Mouse (Mus musculus) thymus, postnatal 10 days (tissue): Measurements from ENCODE around the gene Btc.

ENCODE experiments used
- DNase-seq, 2 experiments: peaks; one replicate each; pipeline ENCODE4 v3.0.0; 2021; ENCODE audit warnings: low spot score in 2 of 2

Gene Btc

GRCm38 (mm10) chr5:91402339-91403211 is at the start of gene Btc:
Gene Btc, minus strand, starts transcription at chr5:91402994.
- peak; percentile 32 to 58 for DNase-seq

- no peak for DNase-seq
Measured at GRCm38 (mm10) chr5:91444981-91445517, 42.3 kb upstream of the Btc start.

- DNase-seq: no peak
Measured at GRCm38 (mm10) chr5:91436563-91436962, 33.8 kb upstream of the Btc start.

DNA sequence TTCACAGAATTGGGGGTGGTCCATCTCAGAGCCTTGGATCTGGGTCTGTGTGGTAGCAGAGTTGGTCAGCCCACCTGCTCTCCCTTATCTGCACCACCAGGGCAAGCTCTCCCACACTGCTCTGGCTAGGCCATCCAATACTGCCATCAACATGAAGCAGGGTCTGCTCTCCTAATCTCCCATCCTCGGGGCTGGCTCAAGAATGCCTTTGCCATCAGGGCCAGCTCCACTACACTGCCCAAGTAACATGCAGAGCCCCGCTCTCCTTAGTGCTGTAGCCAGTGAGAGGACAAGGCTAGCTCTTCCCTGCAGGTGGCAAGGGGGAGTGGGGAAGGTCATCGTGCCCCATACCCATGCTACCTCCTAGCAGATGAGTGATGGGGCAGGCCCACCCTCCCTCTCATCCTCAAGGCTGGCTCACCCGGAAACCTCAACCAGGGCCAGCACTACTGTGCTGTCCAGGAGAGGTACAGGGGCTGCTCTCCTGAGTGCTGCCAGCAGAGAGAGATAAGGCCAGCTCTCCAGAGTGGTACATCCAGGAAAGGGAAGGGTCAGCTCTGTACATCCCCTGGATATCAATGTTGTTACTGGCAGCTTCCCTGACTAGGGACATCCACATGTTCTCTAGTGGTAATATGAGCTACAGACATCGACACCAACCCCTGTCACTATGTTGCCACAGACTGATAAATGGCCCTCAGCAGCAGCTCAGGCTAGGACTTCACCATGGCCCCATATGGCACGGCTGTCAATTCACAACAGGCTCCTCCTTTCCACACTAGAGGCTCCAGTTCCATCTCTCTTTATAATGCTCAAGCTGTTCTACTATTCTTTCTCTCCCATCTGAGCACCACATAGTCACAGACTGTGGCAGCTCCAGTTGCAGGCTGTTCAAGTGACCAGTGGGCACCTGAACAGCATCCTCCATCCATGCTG is 32.2 kb upstream of the Btc start:
- no peak for DNase-seq

- DNase-seq: no peak
Measured at GRCm38 (mm10) chr5:91428547-91428946, 25.8 kb upstream of the Btc start.

DNA sequence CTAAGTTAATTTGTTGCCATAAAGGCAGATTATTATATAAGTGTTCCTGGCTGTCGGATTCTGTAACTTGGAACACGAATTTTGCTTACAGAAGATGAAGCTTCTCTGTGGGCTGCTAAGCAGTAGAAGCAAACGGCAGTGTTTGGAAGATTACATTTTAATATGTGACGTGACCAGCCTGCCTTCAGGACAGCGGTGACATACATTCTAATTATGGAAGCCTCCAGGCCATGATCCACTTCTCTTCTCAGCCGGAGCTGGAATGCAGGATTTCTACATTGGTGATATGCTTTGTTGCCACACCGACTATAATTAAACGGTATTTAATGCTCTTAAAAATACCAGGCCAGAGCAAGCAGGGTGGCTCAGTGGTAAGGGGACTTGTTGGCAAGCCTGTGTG is 11.0 kb upstream of the Btc start:
- DNase-seq: no peak

- no peak for DNase-seq
Measured at GRCm38 (mm10) chr5:91404263-91404662, 1.5 kb upstream of the Btc start.

GRCm38 (mm10) chr5:91403281-91403680 is 487 bp upstream of the Btc start:
- no peak for DNase-seq

DNA sequence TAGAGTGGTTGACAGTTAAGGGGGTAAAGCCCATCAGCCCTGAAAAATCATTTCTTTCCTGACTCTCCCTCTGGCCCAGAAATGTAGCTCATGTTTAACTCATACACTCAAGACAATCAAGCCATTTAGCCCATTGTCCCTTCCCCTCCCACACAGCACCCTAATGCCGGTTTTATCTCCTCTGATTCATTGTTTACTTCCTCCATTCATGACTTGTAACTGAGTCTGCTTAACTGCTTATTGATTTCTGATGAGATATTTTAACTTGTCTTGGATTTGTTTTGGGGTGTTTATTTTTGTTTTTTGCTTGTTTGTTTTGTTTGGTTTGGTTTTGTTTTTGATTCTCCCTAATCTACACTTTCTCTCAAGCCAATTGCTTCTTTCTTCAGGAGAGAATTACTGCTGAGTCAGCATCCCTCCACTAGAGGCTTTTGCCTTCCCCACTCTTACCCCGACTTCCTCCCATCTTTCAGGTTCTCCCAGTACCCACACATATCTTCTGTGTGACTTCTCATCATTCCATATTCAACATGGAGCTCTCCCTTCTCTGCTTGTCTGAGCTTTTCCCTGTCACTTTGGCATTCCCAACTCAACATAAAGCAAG is 2.2 kb downstream of the Btc start:
- DNase-seq: no peak

DNA sequence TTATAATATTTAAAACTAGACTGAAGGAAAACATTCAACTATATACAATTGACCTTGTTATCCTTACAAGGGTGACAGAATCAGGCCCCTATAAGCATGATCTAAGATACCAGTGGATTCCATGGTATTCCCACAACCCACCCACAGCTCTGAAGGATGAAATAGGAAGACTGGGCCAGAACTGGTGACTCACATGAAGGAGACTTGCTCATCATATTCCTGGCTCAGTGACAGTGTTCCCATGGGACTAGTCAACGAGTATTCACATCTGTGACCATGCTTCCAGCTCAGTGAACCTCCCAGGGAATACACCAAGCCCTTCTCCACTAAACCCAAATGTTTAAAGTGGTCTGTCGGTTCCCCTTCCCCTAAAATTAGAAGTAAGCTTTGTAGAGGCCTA is 27.3 kb downstream of the Btc start:
- no peak for DNase-seq

GRCm38 (mm10) chr5:91368061-91368565 is 34.7 kb downstream of the Btc start:
- DNase-seq: no peak

DNA sequence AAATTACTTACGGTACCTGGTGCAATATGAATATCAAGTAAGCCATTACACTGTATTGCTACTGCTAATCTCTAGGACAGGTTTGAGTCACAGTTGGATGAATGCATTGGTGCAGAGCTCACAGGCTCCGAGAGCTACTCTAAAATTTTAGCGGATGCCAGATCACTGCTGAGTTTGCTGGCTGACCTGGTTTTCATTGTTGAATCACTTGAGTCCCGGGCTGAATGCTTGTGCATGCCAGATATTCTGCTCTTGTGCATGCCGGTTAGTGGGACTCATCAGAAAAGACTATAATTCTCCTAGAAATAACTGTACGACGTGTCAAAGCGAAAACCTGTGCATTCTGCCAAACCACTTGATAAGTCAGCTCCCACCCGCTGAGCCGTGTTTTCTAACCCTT is 35.9 kb downstream of the Btc start:
- DNase-seq: no peak

DNA sequence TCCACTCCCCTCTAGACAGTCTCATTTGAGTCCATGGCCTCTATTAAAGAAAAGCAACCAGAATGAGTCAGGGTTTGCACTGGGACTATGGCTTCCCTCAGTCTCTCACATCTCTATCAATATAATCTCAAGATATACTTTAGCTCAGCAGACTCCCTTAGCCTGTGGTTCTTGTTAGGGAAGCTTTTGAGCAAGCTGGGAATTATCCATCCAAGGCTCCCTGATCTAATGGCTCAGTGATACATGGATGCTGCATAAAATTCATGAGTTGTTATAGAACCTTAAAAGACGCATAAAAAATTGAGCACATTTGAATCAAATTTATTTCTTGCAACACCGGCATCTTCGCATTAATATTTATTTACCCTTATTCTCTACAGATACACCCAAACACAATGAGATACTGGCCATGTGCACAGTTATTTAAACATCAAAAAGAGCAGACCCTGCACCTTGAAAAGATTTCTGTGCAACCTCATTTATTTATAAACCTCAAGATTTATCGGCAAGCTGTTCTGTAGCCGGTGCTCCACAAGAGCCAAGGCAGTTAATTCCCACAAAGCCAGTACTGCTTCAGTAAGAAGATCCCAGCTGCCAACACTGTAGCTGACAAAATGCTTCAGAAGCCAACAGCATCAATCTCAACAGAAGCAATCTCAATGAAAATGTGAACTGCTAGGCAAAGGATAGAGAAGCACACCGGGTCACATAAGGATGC is 39.4 kb downstream of the Btc start:
- no peak for DNase-seq

DNA sequence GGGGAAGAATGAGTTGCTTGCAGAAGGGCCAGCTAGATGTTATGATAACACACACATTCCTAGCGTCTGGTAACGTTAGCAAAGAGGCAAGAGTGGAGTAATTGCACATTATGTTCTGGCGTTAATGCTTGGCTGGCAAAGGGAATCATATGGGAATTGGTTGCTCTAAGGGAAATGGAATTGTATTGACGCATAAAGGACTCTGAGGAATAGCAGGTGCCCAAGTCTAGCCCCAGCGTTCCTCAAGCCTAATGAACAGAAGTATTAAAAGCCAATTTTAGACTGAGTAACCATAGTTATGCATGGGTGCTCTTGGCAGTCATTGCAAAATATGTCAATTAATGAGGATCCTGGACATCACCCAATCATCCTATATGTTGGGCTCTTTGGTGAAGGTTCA is 50.1 kb downstream of the Btc start:
- DNase-seq: no peak

DNA sequence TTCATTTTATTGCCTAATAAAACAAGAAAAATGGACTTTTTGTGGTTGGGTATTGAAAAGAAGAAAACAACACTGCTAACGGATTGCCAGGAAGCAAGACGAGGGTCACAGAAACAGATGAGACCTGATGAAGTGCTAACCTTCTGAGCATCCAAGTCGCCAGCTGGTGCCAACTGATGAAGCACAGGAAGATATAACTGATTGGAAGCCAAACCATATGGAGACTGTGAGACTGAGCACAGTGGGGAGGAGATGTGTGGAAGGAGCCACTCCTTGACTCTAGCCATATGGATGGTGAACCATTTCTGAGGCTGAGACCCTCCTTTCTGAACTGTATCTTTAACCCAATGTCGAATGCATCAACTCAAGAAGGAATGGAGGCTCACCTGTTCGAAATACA is 57.1 kb downstream of the Btc start:
- no peak for DNase-seq

DNA sequence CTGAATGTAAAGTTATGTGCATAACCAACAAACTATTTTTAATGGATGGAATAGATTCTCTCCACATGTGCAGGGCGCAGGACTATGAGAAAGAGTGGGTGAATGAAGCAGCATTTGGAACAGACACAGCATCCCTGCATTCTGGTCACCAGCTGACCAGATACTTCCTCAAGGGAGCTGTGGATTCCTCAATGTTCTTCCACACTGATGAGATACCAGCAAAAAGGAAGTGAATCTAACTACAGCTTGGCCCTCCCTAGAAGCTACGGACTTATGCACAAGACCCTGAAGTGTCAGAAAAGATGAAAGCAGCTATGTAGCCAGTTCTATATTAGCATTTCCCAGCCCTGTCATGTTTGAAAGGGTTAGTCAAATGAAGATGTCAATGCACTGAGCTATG is 57.7 kb downstream of the Btc start:
- DNase-seq: no peak

DNA sequence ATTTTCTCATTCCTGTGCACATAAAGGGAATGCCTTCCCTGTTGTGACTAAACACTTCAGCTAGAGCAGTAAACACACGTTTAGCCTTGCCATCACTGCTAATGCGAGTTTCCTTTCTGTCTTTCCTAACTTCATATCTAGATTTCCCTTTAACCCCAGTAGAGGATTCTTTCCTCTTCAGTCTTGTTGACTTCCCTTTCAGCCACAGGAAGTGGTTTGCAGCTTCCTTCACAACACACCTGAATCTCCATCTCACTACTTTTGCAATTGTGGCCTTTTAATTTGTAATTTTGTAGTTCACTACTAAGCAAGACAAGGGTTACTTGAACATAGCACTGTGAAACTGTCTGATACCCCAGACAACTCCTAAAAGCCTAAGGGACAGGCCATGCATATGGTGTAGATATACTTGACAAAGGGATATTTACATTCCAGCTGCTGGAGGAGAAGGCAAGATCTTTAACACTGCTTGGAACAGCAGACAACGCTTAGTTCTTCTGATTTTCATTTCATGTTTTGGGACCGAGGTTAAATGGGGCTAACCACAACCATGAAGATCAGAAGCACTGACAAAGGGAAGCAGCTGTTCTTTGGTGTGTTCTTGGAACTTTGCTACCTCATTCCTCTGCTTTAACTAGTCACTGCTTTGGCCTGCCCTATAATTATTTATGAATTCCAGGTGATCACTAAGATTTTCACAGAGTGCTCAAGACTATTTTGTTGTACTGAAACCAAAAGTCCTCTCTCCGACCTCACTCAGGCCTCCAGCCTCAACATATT is 60.6 kb downstream of the Btc start:
- DNase-seq: peak; percentile 13 to 36

DNA sequence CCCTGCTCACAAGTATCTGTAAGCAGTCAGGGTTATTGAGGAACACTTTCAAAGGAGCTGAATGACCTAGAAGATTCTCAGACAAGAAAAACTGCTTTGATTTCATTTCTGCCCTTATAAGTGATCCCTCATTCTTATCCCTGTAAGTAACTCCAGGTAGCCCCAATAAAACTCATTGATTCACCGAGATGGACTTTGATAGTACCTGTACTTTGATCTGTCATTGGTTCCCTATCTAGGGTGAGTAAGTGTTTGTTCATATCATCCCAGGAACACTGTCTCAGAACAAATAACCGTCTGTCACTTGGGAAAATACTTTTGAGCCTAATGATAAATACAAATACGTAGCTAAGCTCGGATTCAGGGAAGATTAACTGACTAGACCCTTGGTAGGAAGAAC is 68.6 kb downstream of the Btc start:
- DNase-seq: no peak

DNA sequence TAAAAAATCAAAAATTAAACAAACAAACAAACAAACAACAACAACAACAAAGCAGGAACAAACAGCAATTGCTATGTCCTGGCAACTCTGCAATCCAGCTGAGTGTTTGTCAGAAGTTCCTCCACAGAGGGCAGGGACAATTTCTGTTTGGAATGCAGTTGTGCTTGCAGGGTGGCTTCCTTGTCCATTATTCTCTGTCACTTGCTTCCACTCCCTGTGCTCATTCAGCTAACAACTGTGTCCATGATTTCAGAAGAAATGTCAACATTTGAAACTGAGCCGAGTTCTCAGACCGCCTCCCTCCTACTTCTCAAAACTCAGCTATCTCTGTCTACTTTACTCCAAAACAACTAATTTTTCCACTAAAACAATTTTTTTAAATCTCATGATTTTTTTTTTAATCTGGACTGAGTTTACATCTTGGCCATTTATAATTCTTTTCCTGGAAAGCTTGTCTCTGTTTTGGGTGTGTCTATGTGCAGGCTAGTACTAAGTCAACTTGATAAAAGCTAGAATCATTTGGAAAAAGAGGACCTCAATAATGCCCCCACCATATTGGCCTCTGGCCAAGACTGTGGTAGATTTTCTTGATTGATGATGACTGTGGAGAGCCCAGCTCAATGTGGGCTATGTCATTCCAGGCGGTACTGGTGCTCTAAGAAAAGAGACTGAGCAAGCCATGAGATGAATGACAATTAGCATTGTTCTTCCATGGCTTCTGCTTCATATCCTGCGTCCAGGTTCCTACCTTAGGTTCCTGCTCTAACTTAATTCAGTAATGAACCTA is 70.5 kb downstream of the Btc start:
- DNase-seq: no peak

- no peak for DNase-seq
Measured at GRCm38 (mm10) chr5:91321840-91322239, 81.0 kb downstream of the Btc start.
